Mouse (Mus musculus): ENCODE results near the gene Lama2.

Gene Lama2

DNA sequence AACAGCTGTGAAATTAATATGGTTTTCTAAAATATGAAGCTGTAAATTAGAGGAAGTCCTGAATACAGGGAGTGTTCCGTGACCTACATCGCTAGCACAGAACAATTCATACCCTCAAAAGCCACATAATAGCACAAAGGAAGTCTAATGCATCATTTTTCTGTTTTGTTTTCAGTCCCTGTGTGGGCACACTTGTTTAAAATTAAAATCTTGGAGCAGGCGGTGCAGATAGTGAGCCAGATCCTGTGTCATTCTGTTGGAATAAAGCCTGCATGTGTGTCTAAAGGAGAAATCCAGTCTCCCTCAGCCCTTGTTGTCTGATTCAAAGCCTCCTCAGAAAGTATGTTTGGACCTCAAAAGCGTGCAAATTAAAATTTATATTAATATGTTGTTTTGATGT lies 234.9 kb downstream of the Lama2 start:
- DNase-seq (ENCODE audit: low spot score in 2 of 2), result no peak

DNA sequence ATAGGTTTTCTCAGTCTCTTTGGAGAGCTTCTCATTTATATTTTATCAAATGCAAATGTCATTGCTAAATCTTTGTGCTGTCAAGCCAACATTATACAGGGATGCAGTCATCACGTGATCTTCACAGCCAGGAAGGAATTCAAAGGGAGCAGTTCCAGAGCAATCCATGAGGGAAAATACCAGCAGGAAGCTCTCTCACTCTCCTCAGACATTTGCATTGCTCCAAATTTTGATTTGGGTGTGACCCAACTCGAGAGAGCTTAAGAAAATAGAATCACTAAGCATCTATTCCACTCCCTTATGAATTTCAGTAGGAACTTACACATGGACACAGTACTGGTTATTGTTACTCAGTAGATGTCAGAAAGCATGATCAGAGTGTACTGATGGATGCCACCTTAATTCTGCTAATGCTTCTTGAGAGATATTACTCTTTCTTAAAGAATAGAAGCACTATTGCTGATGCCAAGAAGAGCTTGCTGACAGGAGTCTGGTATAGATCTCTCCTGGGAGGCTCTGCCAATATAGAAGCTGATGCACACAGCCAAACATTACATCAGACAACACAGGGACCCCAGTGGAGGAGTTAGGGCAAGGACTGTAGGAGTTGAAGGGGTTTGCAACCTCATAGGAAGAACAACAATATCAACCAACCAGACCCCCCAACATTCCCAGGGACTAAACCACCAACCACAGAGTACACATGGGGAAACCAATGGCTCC lies 236.5 kb downstream of the Lama2 start:
- no peak for DNase-seq (ENCODE audit: low spot score in 2 of 2)

GRCm38 (mm10) chr10:27378286-27378685 lies 241.3 kb downstream of the Lama2 start:
- DNase-seq (ENCODE audit: low spot score in 2 of 2), result no peak

DNA sequence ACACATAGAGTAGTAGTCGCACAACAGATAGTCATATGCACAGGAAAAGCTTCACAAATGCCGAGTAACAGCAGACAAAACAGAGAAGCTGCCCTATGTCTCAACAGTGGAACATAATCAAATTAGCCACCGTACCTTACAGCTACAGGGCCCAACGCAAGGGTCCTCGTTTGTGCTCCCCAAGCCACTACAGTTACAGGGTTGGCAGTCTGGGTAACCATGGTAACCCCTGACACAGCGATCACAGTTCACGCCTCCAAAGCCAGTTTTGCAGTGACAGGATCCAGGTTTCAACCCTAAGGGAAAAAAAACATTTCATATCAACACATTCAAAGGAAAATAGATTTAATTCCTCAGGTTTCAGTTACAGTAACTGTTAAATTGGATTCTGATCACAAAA lies 275.3 kb downstream of the Lama2 start:
- no peak for DNase-seq (ENCODE audit: low spot score in 2 of 2)

GRCm38 (mm10) chr10:27322410-27322990 lies 297.1 kb downstream of the Lama2 start:
- DNase-seq (ENCODE audit: low spot score in 2 of 2), result no peak

- DNase-seq (ENCODE audit: low spot score in 2 of 2), result no peak
Observed at GRCm38 (mm10) chr10:27307444-27307843, 312.1 kb downstream of the Lama2 start.

DNA sequence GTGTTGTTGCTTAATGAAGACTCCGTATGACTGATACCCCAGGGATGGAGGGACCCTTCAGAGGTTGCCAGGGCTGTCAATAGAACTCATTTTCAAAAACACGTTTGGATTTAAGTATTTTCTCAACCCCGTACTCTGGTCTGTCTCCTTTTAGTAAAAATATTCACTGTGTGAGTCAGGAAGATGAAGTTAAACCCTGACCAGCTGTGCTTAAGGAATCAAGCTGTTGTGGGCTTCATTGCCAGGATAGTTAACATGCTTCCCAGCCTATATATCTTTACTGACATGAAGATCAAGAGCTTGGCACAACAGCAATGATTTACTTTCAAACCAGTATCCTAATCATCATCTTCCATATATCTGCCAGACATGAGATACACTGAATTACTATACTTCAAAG lies 314.3 kb downstream of the Lama2 start:
- no peak for DNase-seq (ENCODE audit: low spot score in 2 of 2)

GRCm38 (mm10) chr10:27285098-27285860 lies 334.3 kb downstream of the Lama2 start:
- DNase-seq (ENCODE audit: low spot score in 2 of 2), result no peak

GRCm38 (mm10) chr10:27267432-27267831 lies 352.1 kb downstream of the Lama2 start:
- DNase-seq (ENCODE audit: low spot score in 2 of 2), result no peak

DNA sequence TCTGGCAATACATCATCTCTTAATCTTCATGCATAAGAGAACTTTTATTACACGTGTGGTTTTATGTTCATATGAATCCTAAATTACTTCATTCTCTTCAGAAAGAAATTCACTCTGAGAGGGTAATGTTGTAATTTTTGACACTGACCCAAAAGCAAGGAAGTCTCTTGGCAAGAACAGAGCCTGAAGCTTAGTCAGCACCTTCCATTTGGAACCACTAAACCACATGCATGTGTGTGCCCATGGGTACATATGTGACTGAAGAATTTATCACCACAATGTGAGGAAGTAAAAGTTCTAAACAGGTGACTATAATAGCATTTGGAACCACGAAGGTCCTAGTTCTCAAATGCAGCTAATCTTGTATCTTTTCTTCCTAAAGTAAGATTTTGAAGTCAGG lies 353.7 kb downstream of the Lama2 start:
- no peak for DNase-seq (ENCODE audit: low spot score in 2 of 2)

GRCm38 (mm10) chr10:27264713-27265112 lies 354.8 kb downstream of the Lama2 start:
- no peak for DNase-seq (ENCODE audit: low spot score in 2 of 2)

DNA sequence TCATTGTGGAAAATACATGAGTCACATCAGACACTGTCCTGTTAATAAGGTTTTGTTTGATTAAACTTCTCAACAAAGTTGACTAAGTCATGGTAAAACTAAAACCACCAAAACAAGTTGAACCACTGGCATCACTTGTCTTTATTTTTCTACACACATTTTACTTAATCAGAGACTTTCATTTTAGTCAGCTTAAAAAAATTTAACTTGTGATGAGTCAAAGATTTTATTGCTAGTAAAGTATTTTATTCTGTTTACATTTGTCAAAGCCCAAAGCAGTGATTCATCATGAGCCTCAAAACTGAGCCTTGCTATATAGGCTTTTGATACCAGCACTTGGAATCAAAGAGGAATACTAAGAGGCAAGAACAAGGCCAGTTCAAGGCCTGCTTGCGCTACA lies 369.8 kb downstream of the Lama2 start:
- DNase-seq (ENCODE audit: low spot score in 2 of 2), result no peak

DNA sequence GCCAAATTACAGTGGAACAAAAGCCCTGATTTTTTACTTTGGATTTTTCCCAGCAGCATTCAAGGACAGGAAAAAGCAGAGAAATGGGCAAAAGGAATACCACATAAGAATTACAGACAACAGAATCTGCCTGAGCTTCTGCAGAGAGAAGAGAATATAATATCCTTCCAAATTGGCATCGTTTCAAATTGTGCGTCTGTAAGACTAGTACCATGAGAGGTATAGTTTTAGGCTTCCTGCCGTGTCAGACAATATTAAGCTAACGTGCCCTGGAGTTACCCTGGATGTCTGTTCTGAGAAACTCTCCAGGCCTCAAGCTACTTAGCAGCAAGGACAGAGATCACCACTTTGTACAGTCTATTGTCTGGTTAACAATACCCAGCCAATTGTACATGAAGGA lies 384.8 kb downstream of the Lama2 start:
- no peak for DNase-seq (ENCODE audit: low spot score in 2 of 2)

DNA sequence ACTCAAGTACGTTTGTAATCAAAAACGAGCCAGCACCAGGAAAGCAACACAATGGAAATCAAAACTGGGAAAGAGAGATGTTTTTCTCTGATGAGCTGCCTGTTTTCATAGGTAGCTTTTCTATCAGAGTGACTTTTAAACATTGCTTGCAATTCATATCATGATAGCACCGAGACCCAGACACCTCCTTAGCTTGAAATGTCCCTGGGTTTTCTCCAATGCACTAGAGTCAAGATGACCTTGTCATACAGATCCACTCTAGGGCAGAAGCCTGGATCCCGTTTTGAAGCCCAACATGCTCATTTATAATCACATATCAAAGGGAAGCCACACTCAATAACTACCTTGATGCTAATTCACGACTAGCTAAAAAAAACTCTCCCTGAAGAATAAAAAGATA lies 386.0 kb downstream of the Lama2 start:
- DNase-seq (ENCODE audit: low spot score in 2 of 2), result no peak

- no peak for DNase-seq (ENCODE audit: low spot score in 2 of 2)
Observed at GRCm38 (mm10) chr10:27223815-27224375, 395.7 kb downstream of the Lama2 start.

DNA sequence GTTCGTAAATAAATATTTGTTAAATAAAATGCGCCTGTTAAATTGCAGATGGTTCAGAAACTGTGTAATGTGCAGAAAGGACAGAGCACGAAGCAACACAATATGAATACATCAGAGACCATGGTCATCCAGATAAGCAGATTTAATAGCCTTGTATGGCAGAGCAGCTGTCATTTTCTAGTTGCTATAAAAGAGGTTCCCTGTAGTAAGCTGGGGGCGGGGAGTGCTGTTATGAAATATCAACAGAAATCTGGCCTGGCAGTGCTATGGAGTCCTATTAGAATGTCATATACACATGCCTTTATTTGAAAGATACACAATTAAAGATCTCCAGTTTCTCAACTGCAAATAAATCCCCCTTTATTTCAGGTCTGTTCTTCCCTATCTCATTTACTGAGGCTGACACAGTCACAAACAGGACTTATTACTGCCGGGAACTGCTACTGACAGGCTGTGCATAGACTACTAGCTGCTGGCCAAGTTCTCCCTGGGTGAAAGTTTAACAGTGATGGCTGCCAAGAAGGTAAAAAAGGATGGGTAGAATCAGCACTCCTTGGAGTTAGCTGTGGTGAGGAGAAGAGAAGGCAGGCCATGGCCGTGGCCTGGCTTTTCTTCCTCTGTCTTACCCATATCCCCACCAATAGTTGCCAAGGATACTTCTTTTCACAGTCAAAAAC lies 396.8 kb downstream of the Lama2 start:
- no peak for DNase-seq (ENCODE audit: low spot score in 2 of 2)

- DNase-seq (ENCODE audit: low spot score in 2 of 2), result no peak
Observed at GRCm38 (mm10) chr10:27219698-27220097, 399.9 kb downstream of the Lama2 start.

GRCm38 (mm10) chr10:27207320-27207719 lies 412.2 kb downstream of the Lama2 start:
- DNase-seq (ENCODE audit: low spot score in 2 of 2), result no peak

DNA sequence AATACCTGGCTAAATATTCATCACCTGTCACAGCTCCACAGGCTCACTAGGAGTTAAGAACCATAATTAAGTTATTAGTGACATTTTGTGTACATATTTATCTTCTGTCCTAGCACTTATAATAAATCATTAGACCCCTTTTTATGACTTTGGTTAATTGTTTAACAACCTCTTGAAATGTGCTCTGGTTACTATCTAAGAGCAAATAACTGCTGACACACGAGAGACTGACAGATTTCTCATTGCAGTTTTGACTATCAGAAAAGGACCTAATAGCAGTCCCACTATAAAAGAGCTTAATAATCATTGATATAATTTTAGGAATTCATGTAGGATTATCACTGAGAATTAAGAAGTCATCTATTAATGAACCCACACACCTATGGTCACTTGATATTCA lies 421.1 kb downstream of the Lama2 start:
- DNase-seq (ENCODE audit: low spot score in 2 of 2), result no peak

DNA sequence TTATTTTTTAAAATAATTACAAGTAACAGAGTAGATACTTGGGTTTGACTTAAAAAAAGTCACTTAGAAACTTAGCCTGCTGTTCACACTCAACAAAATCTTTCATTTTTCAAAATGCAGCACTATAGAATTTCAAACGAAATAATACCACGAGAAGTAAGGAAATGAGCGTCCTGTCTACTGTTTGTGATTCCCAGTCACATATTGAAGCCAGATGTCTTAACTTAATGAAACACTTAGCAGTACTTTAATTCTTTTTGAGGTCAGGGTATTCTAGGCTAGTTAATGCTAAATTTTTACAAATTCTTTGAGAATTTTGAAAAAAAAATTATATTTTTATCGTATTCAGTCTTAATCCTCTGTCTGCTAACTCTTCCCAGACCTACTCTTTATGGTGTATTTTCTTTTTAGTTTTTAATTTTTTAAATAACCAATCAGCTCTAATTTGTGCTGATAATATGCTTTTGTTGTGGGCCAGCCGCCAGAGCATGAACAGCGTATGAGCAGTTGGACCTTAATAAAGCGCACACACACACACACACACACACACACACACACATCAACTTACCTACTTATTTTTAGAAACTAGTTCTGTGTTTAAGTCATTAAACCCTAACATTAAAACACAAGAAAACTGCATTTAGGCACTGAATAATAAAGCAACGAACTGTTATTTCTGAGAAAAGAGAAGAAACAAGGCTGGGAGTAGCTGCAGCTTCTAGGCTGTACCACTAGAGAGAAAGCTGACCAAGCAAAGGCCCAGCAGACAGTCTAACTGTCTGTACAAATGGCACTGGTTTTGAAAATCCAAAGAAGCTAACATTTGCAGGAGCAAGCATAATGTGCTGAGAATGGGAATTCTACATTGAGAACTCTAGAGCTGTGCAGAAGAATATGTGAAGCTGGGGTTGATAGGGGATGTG lies 425.3 kb downstream of the Lama2 start:
- no peak for DNase-seq (ENCODE audit: low spot score in 2 of 2)
